Mouse (Mus musculus): ENCODE results near the gene Gp1bb. TPM values are rescaled to one million over a fixed set of nuclear protein-coding genes. Genes with fewer than 3 reads are reported as not detected.

The Gp1bb gene
- polyA plus RNA-seq, 2 experiments, result 15.0 to 23.6 TPM

DNA sequence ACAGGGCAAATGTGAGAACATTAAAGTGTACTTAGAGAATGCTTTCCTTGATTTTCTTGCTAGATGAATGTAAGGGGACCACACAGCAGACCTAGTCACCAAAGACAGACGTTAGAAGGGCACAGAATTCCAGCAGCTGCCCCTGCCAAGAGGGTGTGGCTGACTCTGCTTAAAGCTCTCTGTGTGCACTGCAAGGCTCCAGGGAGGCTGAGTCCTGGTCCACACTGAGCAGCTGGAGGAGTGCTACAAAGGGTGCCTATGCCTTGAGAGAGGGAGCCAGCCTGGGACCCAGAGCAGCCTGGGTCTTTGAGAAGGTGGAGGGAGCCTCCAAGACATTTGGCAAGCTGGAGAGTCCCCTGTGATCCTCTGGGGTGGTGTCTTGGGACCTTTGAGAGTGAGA lies 11.1 kb upstream of the Gp1bb start:
- 31% methylated on average over 1 of the region's 1 CpGs for WGBS (ENCODE audit: insufficient replicate concordance)
- DNase-seq (ENCODE audit: low read depth in 3 of 3, low spot score in 3 of 3), result no peak
- H3K4me1 ChIP-seq (replicated peaks; ENCODE audit: control insufficient read depth in 2 of 2, insufficient read depth in 2 of 2, low read length in 1 of 2), result no peaks in the 10 kb centered on the region; a peak in 1 of 4 replicates
- peaks cover 28% of the 10 kb centered on the region for H3K27me3 ChIP-seq (ENCODE audit: control insufficient read depth, insufficient read depth, low read length)
- H3K9me3 ChIP-seq (ENCODE audit: control insufficient read depth, low read length), result no peaks in the 10 kb centered on the region
- H3K27ac ChIP-seq, result no peak overlapping the region
- no peak overlapping the region for H3K9ac ChIP-seq (replicated peaks)
- H3K36me3 ChIP-seq (replicated peaks; ENCODE audit: control insufficient read depth, insufficient read depth, low read depth), result no peaks in the 10 kb centered on the region
- TF ChIP-seq EP300 (IDR thresholded peaks at IDR 0.05; ENCODE audit: low read depth) (no peak), CTCF (IDR thresholded peaks at IDR 0.05; ENCODE audit: low read depth) (no peak)
- H3K4me3 ChIP-seq (ENCODE audit: insufficient read depth in 1 of 2, low read depth in 2 of 2, low read length in 2 of 2), result no peak overlapping the region
- no peak overlapping the region for H3K4me2 ChIP-seq (ENCODE audit: low read depth)
- no peak for ATAC-seq (ENCODE audit: insufficient read depth)

DNA sequence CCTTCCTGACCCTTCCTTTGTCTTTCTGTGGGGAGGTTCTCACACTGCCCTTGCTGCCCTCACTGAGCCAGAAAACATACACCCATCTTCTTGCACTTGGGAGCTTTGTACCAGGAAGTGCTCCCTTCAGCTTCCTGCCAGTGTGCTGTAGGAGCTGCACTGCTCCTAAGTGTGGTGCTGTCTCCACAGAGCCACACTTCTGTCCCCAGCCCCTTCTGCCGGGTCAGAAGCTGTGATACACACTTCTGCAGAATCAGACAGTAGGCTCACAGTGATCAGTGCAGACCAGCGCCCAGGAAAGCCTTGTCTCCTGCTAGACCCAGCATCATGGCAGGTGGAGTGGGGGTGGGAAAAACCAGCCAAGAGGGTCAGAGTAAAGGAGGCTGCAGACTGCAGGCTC lies 10.6 kb upstream of the Gp1bb start:
- ATAC-seq (ENCODE audit: insufficient read depth) (no peak), DNase-seq (ENCODE audit: low read depth in 3 of 3, low spot score in 3 of 3) (no peak)
- WGBS (ENCODE audit: insufficient replicate concordance), result 34% methylated on average over 2 of the region's 2 CpGs
- Histone ChIP-seq H3K4me3 (ENCODE audit: insufficient read depth in 1 of 2, low read depth in 2 of 2, low read length in 2 of 2) (no peak overlapping the region), H3K27me3 (ENCODE audit: control insufficient read depth, insufficient read depth, low read length) (peaks cover 33% of the 10 kb centered on the region), H3K4me2 (ENCODE audit: low read depth) (no peak overlapping the region), H3K9ac (replicated peaks) (no peak overlapping the region), H3K4me1 (replicated peaks; ENCODE audit: control insufficient read depth in 2 of 2, insufficient read depth in 2 of 2, low read length in 1 of 2) (no peaks in the 10 kb centered on the region; a peak in 1 of 4 replicates), H3K36me3 (replicated peaks; ENCODE audit: control insufficient read depth, insufficient read depth, low read depth) (no peaks in the 10 kb centered on the region), H3K27ac (no peak overlapping the region), H3K9me3 (ENCODE audit: control insufficient read depth, low read length) (no peaks in the 10 kb centered on the region)
- no peak for TF ChIP-seq CTCF (IDR thresholded peaks at IDR 0.05; ENCODE audit: low read depth)
- no peak for TF ChIP-seq EP300 (IDR thresholded peaks at IDR 0.05; ENCODE audit: low read depth)

DNA sequence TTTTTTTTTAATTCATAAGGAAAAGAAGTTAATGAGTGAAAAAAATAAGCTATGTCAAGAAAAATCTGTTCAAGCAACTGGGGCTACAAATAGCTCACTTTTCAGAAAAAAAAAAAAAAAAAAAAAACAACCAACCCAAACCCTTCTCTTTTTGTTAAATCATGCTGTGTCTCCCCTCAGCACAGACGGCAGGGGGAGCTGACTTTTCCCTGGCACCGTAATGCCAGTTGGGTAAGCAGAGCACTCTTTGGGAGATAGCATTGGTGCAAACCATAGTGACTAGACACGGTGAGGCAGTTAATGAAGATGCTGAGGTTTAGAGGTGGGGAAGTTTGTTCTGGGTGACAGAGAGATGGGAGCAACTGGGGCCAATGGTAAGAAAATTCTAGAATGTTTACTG lies 9.9 kb upstream of the Gp1bb start:
- no peaks in the 10 kb centered on the region for H3K9me3 ChIP-seq (ENCODE audit: control insufficient read depth, low read length)
- ATAC-seq (ENCODE audit: insufficient read depth), result no peak
- no peak for DNase-seq (ENCODE audit: low read depth in 3 of 3, low spot score in 3 of 3)
- no peak overlapping the region for H3K27ac ChIP-seq
- peaks cover 41% of the 10 kb centered on the region for H3K27me3 ChIP-seq (ENCODE audit: control insufficient read depth, insufficient read depth, low read length)
- 41% methylated on average over 3 of the region's 3 CpGs for WGBS (ENCODE audit: insufficient replicate concordance)
- H3K4me2 ChIP-seq (ENCODE audit: low read depth), result no peak overlapping the region
- H3K4me1 ChIP-seq (replicated peaks; ENCODE audit: control insufficient read depth in 2 of 2, insufficient read depth in 2 of 2, low read length in 1 of 2), result no peaks in the 10 kb centered on the region; a peak in 1 of 4 replicates
- no peak overlapping the region for H3K9ac ChIP-seq (replicated peaks)
- H3K4me3 ChIP-seq (ENCODE audit: insufficient read depth in 1 of 2, low read depth in 2 of 2, low read length in 2 of 2), result no peak overlapping the region
- TF ChIP-seq EP300 (IDR thresholded peaks at IDR 0.05; ENCODE audit: low read depth) (no peak), CTCF (IDR thresholded peaks at IDR 0.05; ENCODE audit: low read depth) (no peak)
- H3K36me3 ChIP-seq (replicated peaks; ENCODE audit: control insufficient read depth, insufficient read depth, low read depth), result no peaks in the 10 kb centered on the region

DNA sequence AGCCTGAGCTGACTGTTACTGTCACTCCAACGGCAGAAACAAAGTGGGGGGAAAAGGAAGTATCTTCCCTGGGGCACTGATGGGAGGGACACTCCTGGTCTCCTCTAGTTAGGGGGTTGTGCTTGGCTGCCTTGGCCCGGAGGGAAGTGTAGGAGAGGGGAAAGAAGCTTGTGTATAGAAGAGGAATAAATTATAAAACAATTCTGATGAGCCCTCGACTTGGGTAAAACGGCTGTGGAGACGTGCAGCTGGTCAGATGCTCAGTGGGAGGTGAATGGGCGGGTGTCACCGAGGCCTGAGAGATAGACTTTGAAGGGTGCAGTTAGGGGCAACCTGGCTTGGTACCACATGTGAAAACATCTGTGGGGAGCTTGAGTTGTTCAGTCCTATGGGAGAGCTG lies 8.9 kb upstream of the Gp1bb start:
- DNase-seq (ENCODE audit: low read depth in 3 of 3, low spot score in 3 of 3) (no peak), ATAC-seq (ENCODE audit: insufficient read depth) (no peak)
- H3K9ac ChIP-seq (replicated peaks), result no peak overlapping the region
- 51% methylated on average over 7 of the region's 7 CpGs for WGBS (ENCODE audit: insufficient replicate concordance)
- no peak overlapping the region for H3K4me2 ChIP-seq (ENCODE audit: low read depth)
- H3K9me3 ChIP-seq (ENCODE audit: control insufficient read depth, low read length), result no peaks in the 10 kb centered on the region
- H3K27me3 ChIP-seq (ENCODE audit: control insufficient read depth, insufficient read depth, low read length), result peaks cover 50% of the 10 kb centered on the region
- H3K4me1 ChIP-seq (replicated peaks; ENCODE audit: control insufficient read depth in 2 of 2, insufficient read depth in 2 of 2, low read length in 1 of 2), result no peaks in the 10 kb centered on the region; a peak in 1 of 4 replicates
- no peaks in the 10 kb centered on the region for H3K36me3 ChIP-seq (replicated peaks; ENCODE audit: control insufficient read depth, insufficient read depth, low read depth)
- TF ChIP-seq EP300 (IDR thresholded peaks at IDR 0.05; ENCODE audit: low read depth), result no peak
- no peak for TF ChIP-seq CTCF (IDR thresholded peaks at IDR 0.05; ENCODE audit: low read depth)
- H3K4me3 ChIP-seq (ENCODE audit: insufficient read depth in 1 of 2, low read depth in 2 of 2, low read length in 2 of 2), result no peak overlapping the region
- H3K27ac ChIP-seq, result no peak overlapping the region

DNA sequence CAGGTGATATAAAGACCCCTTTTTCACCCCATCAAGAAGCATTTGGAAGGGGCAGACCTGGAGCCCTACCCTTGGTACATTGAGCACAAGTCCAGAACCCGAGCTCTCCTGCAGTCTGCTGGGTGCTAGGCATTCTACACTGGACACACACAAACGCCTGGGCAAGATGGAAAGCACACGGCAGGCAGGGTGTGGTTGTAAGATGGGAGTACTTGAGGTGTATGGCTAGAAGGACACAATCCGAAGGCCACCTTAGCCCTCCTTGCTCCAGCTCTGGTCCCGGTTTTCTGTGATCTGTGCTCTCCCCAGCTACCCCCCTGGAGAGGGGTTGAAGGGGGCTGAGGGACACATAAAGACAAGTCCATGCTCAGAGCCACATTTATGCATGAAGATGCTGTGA lies 8.1 kb upstream of the Gp1bb start:
- Histone ChIP-seq H3K9ac (replicated peaks) (no peak overlapping the region), H3K4me3 (ENCODE audit: insufficient read depth in 1 of 2, low read depth in 2 of 2, low read length in 2 of 2) (peak overlapping the region in 1 of 2 experiments; percentile 57; a peak in 1 of 4 replicates), H3K4me1 (replicated peaks; ENCODE audit: control insufficient read depth in 2 of 2, insufficient read depth in 2 of 2, low read length in 1 of 2) (no peaks in the 10 kb centered on the region; a peak in 1 of 4 replicates), H3K9me3 (ENCODE audit: control insufficient read depth, low read length) (no peaks in the 10 kb centered on the region), H3K27ac (no peak overlapping the region), H3K27me3 (ENCODE audit: control insufficient read depth, insufficient read depth, low read length) (peaks cover 59% of the 10 kb centered on the region), H3K4me2 (ENCODE audit: low read depth) (peak overlapping the region; percentile 72), H3K36me3 (replicated peaks; ENCODE audit: control insufficient read depth, insufficient read depth, low read depth) (no peaks in the 10 kb centered on the region)
- WGBS (ENCODE audit: insufficient replicate concordance), result 43% methylated on average over 5 of the region's 5 CpGs
- DNase-seq (ENCODE audit: low read depth in 3 of 3, low spot score in 3 of 3) (no peak), ATAC-seq (ENCODE audit: insufficient read depth) (no peak)
- TF ChIP-seq CTCF (IDR thresholded peaks at IDR 0.05; ENCODE audit: low read depth) (no peak), EP300 (IDR thresholded peaks at IDR 0.05; ENCODE audit: low read depth) (no peak)

Measured in liver, embryonic 14.5 days (tissue).